Mouse (Mus musculus) embryonic facial prominence, embryonic 14.5 days (tissue): ENCODE data around the gene Nexn. TPM values are rescaled to one million over a fixed set of nuclear protein-coding genes. Genes with fewer than 3 reads are reported as not detected.

Experiments
- ATAC-seq: fragments of 200-750 bp; cut with Nextera tagmentation; 2 replicates; pipeline ENCODE4 v1.8.0; 2017; ENCODE audit warnings: low read depth, moderate number of reproducible peaks, moderate TSS enrichment
- DNase-seq: peaks from one replicate; pipeline ENCODE4 v3.0.0-alpha.2; 2015; ENCODE audit warnings: low spot score
- H3K27ac ChIP-seq: fragments of 300-500 bp; sonication (generic); replicated peaks from 2 replicates; pipeline ENCODE4 v1.5.1; 2014; ENCODE audit warnings: low read depth, mild to moderate bottlenecking, low read length, moderate library complexity
- H3K27me3 ChIP-seq: fragments of 300-500 bp; sonication (generic); replicated peaks from 2 replicates; pipeline ENCODE4 v1.6.1; 2014; ENCODE audit warnings: low read length; ENCODE audit not compliant: control insufficient read depth, insufficient read depth
- H3K36me3 ChIP-seq: fragments of 300-500 bp; sonication (generic); 2 replicates; pipeline ENCODE4 v1.6.1; 2014; ENCODE audit warnings: low read length, mixed read lengths; ENCODE audit not compliant: control insufficient read depth, insufficient read depth
- H3K4me1 ChIP-seq: fragments of 300-500 bp; sonication (generic); 2 replicates; pipeline ENCODE4 v1.6.1; 2014; ENCODE audit warnings: antibody characterized with exemption, low read length; ENCODE audit not compliant: control insufficient read depth, insufficient read depth
- H3K4me2 ChIP-seq: fragments of 300-500 bp; sonication (generic); 2 replicates; pipeline ENCODE4 v1.6.1; 2014; ENCODE audit warnings: low read depth, mild to moderate bottlenecking, low read length, moderate library complexity, mixed read lengths
- H3K4me3 ChIP-seq: fragments of 300-500 bp; sonication (generic); 2 replicates; pipeline ENCODE4 v1.5.1; 2014; ENCODE audit warnings: low read depth, mild to moderate bottlenecking, low read length
- H3K9ac ChIP-seq: fragments of 300-500 bp; sonication (generic); 2 replicates; pipeline ENCODE4 v1.6.1; 2014; ENCODE audit warnings: low read depth, mild to moderate bottlenecking, low read length, moderate library complexity, mixed read lengths
- H3K9me3 ChIP-seq: fragments of 300-500 bp; sonication (generic); 2 replicates; pipeline ENCODE4 v1.6.1; 2016; ENCODE audit warnings: low read length; ENCODE audit not compliant: control insufficient read depth
- WGBS: fragments of 180-500 bp; shearing (Covaris S2); extraction: QIAGEN DNeasy Blood & Tissue Kit; methylation state at CpG from one replicate; pipeline ENCODE4 v1.1.7; 2014; 5-methylcytosine and 5-hydroxymethylcytosine counted together
- polyA plus RNA-seq: library from polyadenylated mRNA; unstranded; fragments of >200 nt; fragmentation: Nextera tagmentation; extraction: Ambion mirVana; gene quantifications from 2 replicates; pipeline ENCODE4 v1.2.1, GENCODE M21; 2014

The Nexn gene
- polyA plus RNA-seq, 1 experiment from 2014 or later, result 42.0 TPM

DNA sequence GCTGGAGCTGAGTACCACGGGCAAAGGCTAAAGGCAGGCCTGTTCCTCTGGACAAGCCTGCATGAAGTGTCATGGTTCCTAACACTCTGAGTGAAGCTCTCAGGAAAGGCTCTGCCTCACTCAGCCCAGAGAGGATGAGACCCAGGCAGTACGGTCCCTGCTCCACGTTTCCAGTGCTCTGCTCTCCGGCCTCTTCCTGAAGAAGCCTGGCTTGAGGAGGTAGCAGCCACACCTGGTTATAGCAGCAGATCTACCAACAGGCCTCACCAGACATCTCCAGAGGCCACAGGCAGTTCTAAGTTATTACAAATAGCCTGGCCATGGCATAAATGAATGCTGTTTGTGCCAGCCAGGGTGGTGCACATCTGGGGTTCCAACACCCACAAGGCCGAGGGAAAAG, 22.1 kb upstream of the Nexn start:
- Histone ChIP-seq H3K27ac (no peak overlapping the region), H3K4me2 (no peak overlapping the region), H3K4me3 (no peak overlapping the region), H3K27me3 (no peaks in the 10 kb centered on the region), H3K36me3 (peaks cover 39% of the 10 kb centered on the region), H3K9ac (no peak overlapping the region), H3K4me1 (no peaks in the 10 kb centered on the region), H3K9me3 (no peaks in the 10 kb centered on the region)
- 97% methylated on average over 5 of the region's 5 CpGs for WGBS
- DNase-seq (no peak), ATAC-seq (no peak)

DNA sequence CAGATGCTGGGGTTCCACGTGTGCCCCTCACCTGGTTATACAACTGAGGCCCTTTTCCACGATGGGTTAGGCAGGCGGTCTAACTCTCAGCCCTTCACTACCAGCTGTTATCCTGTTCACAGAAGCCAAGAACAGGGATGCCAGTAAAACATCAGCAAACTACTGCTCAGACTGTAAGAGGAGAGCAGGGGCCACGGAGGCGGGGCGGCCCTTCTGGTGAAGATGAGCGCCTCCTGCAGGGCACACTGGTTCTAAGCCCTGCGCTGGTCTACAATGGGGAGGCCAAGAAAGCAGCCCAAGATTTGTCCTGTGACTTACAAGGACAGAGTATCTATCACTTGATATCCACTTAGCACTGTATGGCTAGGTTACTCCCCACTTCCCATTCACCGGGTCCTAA, 21.7 kb upstream of the Nexn start:
- H3K4me3 ChIP-seq, result no peak overlapping the region

DNA sequence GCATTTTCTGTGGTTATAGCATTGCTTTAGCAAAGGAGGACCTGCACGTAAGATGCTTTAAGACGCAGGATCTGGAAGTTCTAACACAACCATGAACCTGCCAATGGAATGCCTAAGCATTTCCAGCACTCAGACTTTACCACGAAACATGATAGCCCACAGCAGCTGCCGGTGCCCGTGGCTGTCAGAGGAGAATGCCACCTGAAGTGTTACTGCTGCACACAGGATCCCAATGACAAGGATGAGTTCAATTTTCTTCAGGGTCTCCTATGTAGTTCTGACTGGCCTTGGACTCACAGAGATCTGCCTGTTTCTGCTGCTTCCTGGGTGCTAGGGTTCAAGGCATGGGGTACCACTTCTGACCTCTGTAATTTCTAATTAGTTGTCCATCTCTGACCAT, 18.6 kb upstream of the Nexn start:
- Histone ChIP-seq H3K4me3 (no peak overlapping the region), H3K9ac (no peak overlapping the region), H3K9me3 (no peaks in the 10 kb centered on the region), H3K4me1 (no peaks in the 10 kb centered on the region), H3K27me3 (no peaks in the 10 kb centered on the region), H3K4me2 (no peak overlapping the region), H3K36me3 (peaks cover 56% of the 10 kb centered on the region), H3K27ac (no peak overlapping the region)
- ATAC-seq (no peak), DNase-seq (no peak)
- WGBS, result 44% methylated on average over 5 of the region's 5 CpGs

More for the DNA sequence above, 21.7 kb upstream of the Nexn start:
- Histone ChIP-seq H3K9ac (no peak overlapping the region), H3K4me1 (no peaks in the 10 kb centered on the region), H3K27me3 (no peaks in the 10 kb centered on the region), H3K4me2 (no peak overlapping the region), H3K27ac (no peak overlapping the region), H3K36me3 (peaks cover 42% of the 10 kb centered on the region), H3K9me3 (no peaks in the 10 kb centered on the region)
- ATAC-seq (no peak), DNase-seq (no peak)
- 83% methylated on average over 9 of the region's 9 CpGs for WGBS

DNA sequence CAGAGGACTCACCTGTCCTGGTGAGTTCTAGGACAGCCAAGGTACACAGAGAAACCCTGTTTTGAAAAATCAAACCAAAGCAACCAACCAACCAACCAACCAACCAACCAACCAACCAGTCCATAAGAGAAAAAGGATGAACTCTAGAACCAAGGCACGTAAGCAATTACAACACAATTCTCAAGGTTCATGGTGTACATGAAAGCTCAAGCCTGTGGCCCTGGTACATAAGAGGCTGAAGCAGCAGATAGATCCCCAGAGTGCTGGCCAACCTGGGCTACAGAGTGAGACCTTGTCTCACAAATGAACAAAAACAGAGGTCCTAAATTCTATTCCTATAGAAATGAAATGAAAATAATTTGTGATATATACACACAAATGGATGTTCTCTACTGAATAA, 18.2 kb upstream of the Nexn start:
- Histone ChIP-seq H3K36me3 (peaks cover 56% of the 10 kb centered on the region), H3K27ac (no peak overlapping the region), H3K4me3 (no peak overlapping the region), H3K4me2 (no peak overlapping the region), H3K9ac (no peak overlapping the region), H3K27me3 (no peaks in the 10 kb centered on the region), H3K9me3 (no peaks in the 10 kb centered on the region), H3K4me1 (no peaks in the 10 kb centered on the region)
- DNase-seq (no peak), ATAC-seq (no peak)
- 92% methylated on average over 1 of the region's 1 CpGs for whole genome bisulfite sequencing

GRCm38 (mm10) chr3:152282126-152282525, 16.0 kb upstream of the Nexn start:
- Histone ChIP-seq H3K9me3 (no peaks in the 10 kb centered on the region), H3K4me3 (no peak overlapping the region), H3K4me2 (no peak overlapping the region), H3K27me3 (no peaks in the 10 kb centered on the region), H3K4me1 (no peaks in the 10 kb centered on the region), H3K9ac (no peak overlapping the region), H3K27ac (no peak overlapping the region), H3K36me3 (peaks cover 47% of the 10 kb centered on the region)
- no peak for DNase-seq
- 25% methylated on average over 3 of the region's 3 CpGs for WGBS
- no peak for ATAC-seq

- DNase-seq (peak; percentile 32), ATAC-seq (peak; percentile 63; the same call in 1 of the 2 replicates)
- Histone ChIP-seq H3K36me3 (peaks cover 44% of the 10 kb centered on the region), H3K9me3 (no peaks in the 10 kb centered on the region), H3K4me1 (no peaks in the 10 kb centered on the region), H3K4me2 (no peak overlapping the region), H3K27me3 (no peaks in the 10 kb centered on the region), H3K27ac (no peak overlapping the region), H3K4me3 (no peak overlapping the region), H3K9ac (no peak overlapping the region)
- 22% methylated on average over 2 of the region's 2 CpGs for WGBS
These were observed 12.3 kb upstream of the Nexn start for GRCm38 (mm10) chr3:152278431-152278830.

DNA sequence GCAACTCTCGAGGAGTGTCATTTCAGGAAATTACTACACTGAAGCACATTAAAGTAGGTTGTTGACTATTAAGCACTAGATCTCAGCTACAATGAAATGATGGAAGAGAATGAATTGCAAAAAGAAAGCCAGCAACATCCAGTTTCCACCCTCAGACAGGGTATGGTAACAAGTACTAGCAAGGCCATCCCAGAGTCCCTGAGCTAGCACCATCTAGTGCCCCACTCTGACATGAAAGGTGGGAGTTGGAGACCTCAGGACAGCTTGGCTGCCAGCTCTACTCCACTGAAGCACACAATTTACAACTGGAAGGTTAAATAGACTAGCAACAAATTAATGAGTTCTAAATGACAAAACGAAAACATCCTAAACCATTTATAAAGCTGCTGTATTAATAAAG, 11.8 kb upstream of the Nexn start:
- Histone ChIP-seq H3K4me2 (no peak overlapping the region), H3K9ac (no peak overlapping the region), H3K4me1 (no peaks in the 10 kb centered on the region), H3K27me3 (no peaks in the 10 kb centered on the region), H3K27ac (no peak overlapping the region), H3K9me3 (no peaks in the 10 kb centered on the region), H3K36me3 (peaks cover 44% of the 10 kb centered on the region), H3K4me3 (no peak overlapping the region)
- ATAC-seq (no peak), DNase-seq (no peak)
- 86% methylated on average over 2 of the region's 2 CpGs for WGBS

DNA sequence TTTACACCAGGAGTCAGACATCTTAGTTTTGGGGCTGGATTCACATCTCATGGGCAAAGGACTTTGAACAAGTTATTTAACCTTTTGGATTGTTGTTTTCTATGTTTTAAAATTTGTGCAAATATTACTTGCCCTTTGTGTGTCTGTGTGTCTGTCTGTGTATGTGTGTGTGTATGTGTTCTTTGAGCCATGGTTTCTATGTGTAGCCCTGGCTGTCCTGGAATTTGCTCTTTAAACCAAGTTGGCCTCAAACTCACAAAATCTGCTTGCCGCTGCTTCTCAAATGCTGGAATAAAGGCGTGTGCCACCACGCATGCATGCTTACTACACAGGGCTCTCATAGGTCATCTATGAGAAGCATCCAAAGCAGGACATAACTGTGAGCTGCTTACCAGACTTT, 10.8 kb upstream of the Nexn start:
- Histone ChIP-seq H3K4me2 (no peak overlapping the region), H3K36me3 (peaks cover 35% of the 10 kb centered on the region)
- WGBS, result 95% methylated on average over 3 of the region's 3 CpGs

GRCm38 (mm10) chr3:152275008-152275407, 8.9 kb upstream of the Nexn start:
- ATAC-seq (no peak), DNase-seq (no peak)
- 76% methylated on average over 8 of the region's 8 CpGs for WGBS
- H3K9me3 ChIP-seq, result no peaks in the 10 kb centered on the region
- no peaks in the 10 kb centered on the region for H3K4me1 ChIP-seq
- peaks cover 25% of the 10 kb centered on the region for H3K36me3 ChIP-seq
- H3K27ac ChIP-seq, result no peak overlapping the region
- no peaks in the 10 kb centered on the region for H3K27me3 ChIP-seq
- H3K9ac ChIP-seq, result no peak overlapping the region
- no peak overlapping the region for H3K4me2 ChIP-seq
- H3K4me3 ChIP-seq, result no peak overlapping the region

More for the DNA sequence above, 10.8 kb upstream of the Nexn start:
- H3K27me3 ChIP-seq, result no peaks in the 10 kb centered on the region
- H3K4me1 ChIP-seq, result no peaks in the 10 kb centered on the region
- no peak overlapping the region for H3K4me3 ChIP-seq
- DNase-seq (no peak), ATAC-seq (no peak)
- H3K27ac ChIP-seq, result no peak overlapping the region
- no peak overlapping the region for H3K9ac ChIP-seq
- H3K9me3 ChIP-seq, result no peaks in the 10 kb centered on the region
